Mouse (Mus musculus) heart, postnatal 0 days (tissue): ENCODE measurements around the gene Insig1.

ENCODE experiments used
- CTCF ChIP-seq: IDR thresholded peaks from 2 replicates; pipeline ENCODE4 v1.5.1; 2016; ENCODE audit warnings: antibody characterized with exemption, control low read depth, low read depth
- EP300 ChIP-seq: IDR thresholded peaks from 2 replicates; pipeline ENCODE4 v1.6.1; 2016; ENCODE audit warnings: antibody characterized with exemption, low read depth

- TF ChIP-seq CTCF (peak; percentile 88), EP300 (no peak)
These were observed 22.7 kb downstream of the Insig1 start for GRCm38 (mm10) chr5:28093874-28094273.
